Mouse (Mus musculus) hindbrain, embryonic 13.5 days (tissue): ENCODE data around the gene Fam168a. TPM values are rescaled to one million over a fixed set of nuclear protein-coding genes. Genes with fewer than 3 reads are reported as not detected.

Experiments used
- ATAC-seq: fragments of 200-750 bp; cut with Nextera tagmentation; 2 replicates; pipeline ENCODE4 v1.8.0; 2017; ENCODE audit warnings: moderate TSS enrichment; ENCODE audit not compliant: low FRiP score
- H3K27ac ChIP-seq: fragments of 300-500 bp; sonication (generic); 2 replicates; pipeline ENCODE4 v1.5.1; 2015; ENCODE audit warnings: inconsistent platforms, mild to moderate bottlenecking, moderate library complexity
- H3K27me3 ChIP-seq: fragments of 300-500 bp; sonication (generic); 2 replicates; pipeline ENCODE4 v1.6.1; 2015; ENCODE audit warnings: mild to moderate bottlenecking, inconsistent platforms
- H3K36me3 ChIP-seq: fragments of 300-500 bp; sonication (generic); 2 replicates; pipeline ENCODE4 v1.6.1; 2015; ENCODE audit warnings: mild to moderate bottlenecking, inconsistent platforms
- H3K4me1 ChIP-seq: fragments of 300-500 bp; sonication (generic); replicated peaks from 2 replicates; pipeline ENCODE4 v1.6.1; 2015; ENCODE audit warnings: inconsistent platforms
- H3K4me2 ChIP-seq: fragments of 300-500 bp; sonication (generic); 2 replicates; pipeline ENCODE4 v1.6.1; 2015; ENCODE audit warnings: inconsistent platforms, mild to moderate bottlenecking, moderate library complexity
- H3K4me3 ChIP-seq: fragments of 300-500 bp; sonication (generic); 2 replicates; pipeline ENCODE4 v1.5.1; 2015; ENCODE audit warnings: mild to moderate bottlenecking, inconsistent platforms
- H3K9ac ChIP-seq: fragments of 300-500 bp; sonication (generic); 2 replicates; pipeline ENCODE4 v1.6.1; 2015; ENCODE audit warnings: mild to moderate bottlenecking, inconsistent platforms
- H3K9me3 ChIP-seq: fragments of 300-500 bp; sonication (generic); 2 replicates; pipeline ENCODE4 v1.6.1; 2016; ENCODE audit warnings: inconsistent platforms
- WGBS: fragments of 180-500 bp; shearing (Covaris S2); methylation state at CpG from one replicate; pipeline ENCODE4 v1.1.7; 2015; 5-methylcytosine and 5-hydroxymethylcytosine counted together
- polyA plus RNA-seq: library from polyadenylated mRNA; unstranded; fragments of >200 nt; fragmentation: Nextera tagmentation; extraction: Ambion mirVana; gene quantifications from 2 replicates; pipeline ENCODE4 v1.2.1, GENCODE M21; 2015

The Fam168a gene
- polyA plus RNA-seq, 1 experiment from 2014 or later = 93.8 TPM

DNA sequence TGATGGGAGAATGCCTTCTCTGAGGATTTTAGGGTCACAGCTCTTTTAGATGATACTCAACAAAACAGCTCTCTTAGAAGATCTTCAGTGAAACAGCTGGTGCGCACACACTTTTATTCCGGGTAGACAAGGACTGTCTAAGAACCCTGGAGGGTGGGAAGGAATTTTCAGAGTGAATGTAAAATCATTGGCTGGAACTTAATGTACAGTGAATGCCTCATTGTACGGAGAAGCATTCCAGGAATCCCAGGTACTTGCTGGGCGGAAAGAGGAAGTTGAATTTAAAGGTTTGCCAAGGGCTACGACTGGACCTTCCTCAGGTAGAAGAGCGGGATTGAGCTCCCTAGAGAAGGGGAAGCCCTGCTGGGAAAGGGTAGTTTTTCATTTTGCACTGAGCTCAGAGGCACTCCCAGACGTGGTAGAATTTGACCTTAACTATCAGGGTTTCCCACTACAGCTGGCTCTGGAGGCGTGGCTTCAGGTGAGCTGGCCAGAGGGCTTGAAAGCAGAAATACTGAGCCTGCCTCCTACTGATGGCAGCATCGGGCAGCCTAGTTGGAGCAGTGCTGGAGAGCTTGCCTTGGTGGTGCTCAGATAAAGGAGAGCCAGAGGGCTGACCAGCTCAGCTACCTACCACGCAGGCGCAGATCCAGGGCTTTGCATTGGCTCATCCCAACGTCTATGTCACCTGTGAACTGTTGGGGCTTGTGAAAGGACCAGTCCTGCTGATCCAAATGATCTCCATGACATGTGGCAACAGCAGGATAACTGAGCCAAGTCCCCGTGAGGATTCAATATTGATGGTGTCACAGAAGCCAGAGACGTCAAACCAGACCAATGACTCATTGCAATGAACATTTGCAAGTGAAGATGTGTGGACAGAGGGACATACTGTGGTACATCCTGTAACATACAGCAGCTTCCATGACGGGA lies 27.2 kb upstream of the Fam168a start:
- ATAC-seq = no peak
- 74% methylated on average over 15 of the region's 15 CpGs for WGBS

DNA sequence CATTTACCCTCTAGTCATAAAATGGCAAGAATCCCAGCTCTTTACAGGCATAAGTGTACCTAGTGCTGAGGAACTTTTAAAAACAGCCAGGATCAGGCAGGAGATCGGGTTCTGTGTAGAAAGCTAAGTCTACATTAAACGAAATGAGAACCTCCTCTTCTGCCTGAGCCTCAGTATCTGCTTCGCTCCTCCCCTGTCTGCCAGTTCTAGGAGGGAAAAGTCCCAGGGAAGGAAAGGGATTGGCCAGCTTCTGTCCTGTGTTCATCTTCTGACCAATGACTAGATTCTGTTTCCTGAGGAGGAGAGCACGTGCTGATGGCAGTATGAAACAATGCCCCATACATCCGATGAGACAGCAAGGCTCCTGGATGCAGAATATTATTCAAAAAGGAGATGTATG lies 25.3 kb upstream of the Fam168a start:
- Histone ChIP-seq H3K27ac (no peak overlapping the region), H3K27me3 (no peaks in the 10 kb centered on the region), H3K4me2 (no peak overlapping the region), H3K9ac (no peak overlapping the region), H3K4me3 (no peak overlapping the region), H3K4me1 (0 out of 2 replicates have a peak, but pooled peaks cover 3% of the 10 kb centered on the region), H3K9me3 (no peaks in the 10 kb centered on the region), H3K36me3 (no peaks in the 10 kb centered on the region)
- ATAC-seq = no peak
- WGBS = 55% methylated on average over 5 of the region's 5 CpGs

More for the DNA sequence above, 27.2 kb upstream of the Fam168a start:
- Histone ChIP-seq H3K27me3 (no peaks in the 10 kb centered on the region), H3K9ac (no peak overlapping the region), H3K9me3 (no peaks in the 10 kb centered on the region), H3K4me1 (0 out of 2 replicates have a peak, but pooled peaks cover 3% of the 10 kb centered on the region), H3K4me2 (no peak overlapping the region), H3K4me3 (no peak overlapping the region), H3K36me3 (no peaks in the 10 kb centered on the region), H3K27ac (no peak overlapping the region)

DNA sequence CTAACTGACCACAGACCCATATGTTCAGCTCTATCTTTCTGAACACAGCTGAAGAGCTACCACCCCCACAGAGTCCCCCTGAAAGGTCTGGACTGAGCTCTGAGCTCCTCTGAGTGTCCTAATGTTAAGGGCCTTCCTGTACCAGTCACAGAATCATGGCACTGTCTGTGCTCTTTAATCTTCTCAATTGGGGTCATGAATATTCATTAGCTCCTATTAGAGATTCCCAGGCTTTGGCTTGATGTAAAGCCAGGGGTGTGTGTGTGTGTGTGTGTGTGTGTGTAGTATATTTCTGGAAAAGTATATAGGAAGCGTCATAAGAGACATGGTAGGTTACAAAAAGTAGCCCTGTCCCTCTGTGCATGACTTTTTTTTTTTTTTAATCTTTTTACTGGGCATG lies 23.2 kb upstream of the Fam168a start:
- whole genome bisulfite sequencing = 91% methylated on average over 1 of the region's 1 CpGs
- no peak overlapping the region for H3K4me3 ChIP-seq
- no peak overlapping the region for H3K27ac ChIP-seq
- H3K27me3 ChIP-seq = no peaks in the 10 kb centered on the region
- no peak overlapping the region for H3K9ac ChIP-seq
- H3K36me3 ChIP-seq = no peaks in the 10 kb centered on the region
- no peaks in the 10 kb centered on the region for H3K9me3 ChIP-seq
- ATAC-seq = no peak
- 0 out of 2 replicates have a peak, but pooled peaks cover 3% of the 10 kb centered on the region for H3K4me1 ChIP-seq
- no peak overlapping the region for H3K4me2 ChIP-seq

DNA sequence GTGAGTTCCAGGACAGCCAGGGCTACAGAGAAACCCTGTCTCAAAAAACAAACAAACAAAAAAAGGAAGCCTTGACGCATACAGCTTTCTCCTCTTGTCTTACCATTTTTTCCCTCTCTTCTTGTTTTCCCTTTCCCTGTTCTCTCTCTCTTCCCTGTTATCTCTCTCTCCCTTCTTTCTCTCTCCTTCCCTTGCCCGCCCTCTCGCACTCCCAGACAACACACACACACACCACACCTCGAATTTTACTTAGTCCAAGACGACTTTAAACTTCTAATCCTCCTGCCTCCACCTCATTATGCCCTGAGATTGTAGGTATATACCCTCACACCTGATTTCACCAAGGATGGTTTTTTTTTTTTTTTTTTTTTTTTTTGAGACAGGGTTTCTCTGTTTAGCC lies 22.4 kb upstream of the Fam168a start:
- Histone ChIP-seq H3K9me3 (no peaks in the 10 kb centered on the region), H3K4me2 (no peak overlapping the region), H3K27me3 (no peaks in the 10 kb centered on the region), H3K4me1 (0 out of 2 replicates have a peak, but pooled peaks cover 3% of the 10 kb centered on the region), H3K36me3 (no peaks in the 10 kb centered on the region), H3K9ac (no peak overlapping the region), H3K4me3 (no peak overlapping the region), H3K27ac (no peak overlapping the region)
- no peak for ATAC-seq
- WGBS = 76% methylated on average over 5 of the region's 5 CpGs

DNA sequence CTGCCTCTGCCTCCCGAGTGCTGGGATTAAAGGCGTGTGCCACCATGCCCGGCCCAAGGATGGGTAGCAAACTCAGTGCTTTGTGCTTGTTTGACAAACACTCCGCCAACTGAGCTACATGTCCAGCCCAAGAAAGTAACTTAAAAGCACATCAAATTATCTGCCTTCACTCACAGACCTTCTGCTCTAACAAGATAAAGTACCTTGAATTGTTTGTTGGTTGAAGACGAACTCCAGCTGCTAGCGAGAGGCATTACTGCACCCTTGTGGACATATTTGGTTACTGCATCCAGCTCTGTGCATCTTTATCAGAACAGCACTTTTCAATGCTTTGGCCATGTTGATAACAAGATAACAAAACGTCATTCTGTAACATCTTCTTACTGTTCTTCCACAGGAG lies 21.9 kb upstream of the Fam168a start:
- no peak overlapping the region for H3K27ac ChIP-seq
- H3K4me2 ChIP-seq = no peak overlapping the region
- ATAC-seq = no peak
- 55% methylated on average over 7 of the region's 7 CpGs for WGBS
- H3K36me3 ChIP-seq = no peaks in the 10 kb centered on the region
- H3K9ac ChIP-seq = no peak overlapping the region
- no peak overlapping the region for H3K4me3 ChIP-seq
- 0 out of 2 replicates have a peak, but pooled peaks cover 3% of the 10 kb centered on the region for H3K4me1 ChIP-seq
- no peaks in the 10 kb centered on the region for H3K27me3 ChIP-seq
- no peaks in the 10 kb centered on the region for H3K9me3 ChIP-seq

DNA sequence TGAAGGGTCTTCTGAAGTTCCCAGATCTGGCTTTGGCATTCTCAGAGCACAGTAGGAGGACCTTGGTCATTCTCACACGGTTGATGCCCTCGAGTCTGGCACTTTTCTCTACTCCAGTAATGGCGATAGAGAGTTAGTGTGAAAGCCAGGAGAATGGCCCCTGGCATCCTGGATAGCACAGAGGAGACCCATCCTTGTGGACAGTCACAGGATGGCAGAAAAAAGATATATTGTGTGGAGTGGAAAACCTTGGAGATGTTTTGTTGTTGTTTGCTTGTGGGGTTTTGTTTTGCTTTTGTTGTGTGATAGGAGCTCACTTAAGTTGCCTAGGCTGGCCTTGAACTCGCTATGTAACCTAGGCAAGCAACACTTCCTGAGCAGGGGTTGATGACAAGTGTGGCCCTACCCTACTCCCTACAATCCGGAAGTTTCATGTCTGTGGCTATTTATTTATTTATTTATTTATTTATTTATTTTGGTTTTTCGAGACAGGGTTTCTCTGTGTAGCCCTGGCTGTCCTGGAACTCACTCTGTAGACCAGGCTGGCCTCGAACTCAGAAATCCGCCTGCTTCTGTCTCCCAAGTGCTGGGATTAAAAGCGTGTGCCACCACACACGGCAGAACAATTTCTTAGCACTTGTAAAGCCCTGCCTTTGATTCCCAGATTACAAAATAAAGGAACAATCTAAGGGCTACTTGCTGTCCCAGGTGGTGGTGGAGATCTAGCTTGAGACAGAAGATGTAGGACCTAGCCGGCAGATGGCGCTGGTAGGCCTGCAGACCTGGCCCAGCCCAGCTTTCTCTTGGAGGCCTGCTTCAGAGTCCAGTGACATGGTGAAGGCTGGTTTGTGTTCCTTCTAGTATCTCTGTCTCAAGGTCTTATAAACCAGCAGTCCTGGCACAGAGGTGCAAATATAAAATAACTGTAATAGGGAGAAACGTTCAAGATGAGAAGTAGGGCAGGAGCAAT lies 21.1 kb upstream of the Fam168a start:
- H3K4me1 ChIP-seq = 0 out of 2 replicates have a peak, but pooled peaks cover 3% of the 10 kb centered on the region
- ATAC-seq = peak; percentile 76; the same call in 1 of the 2 replicates
- H3K9me3 ChIP-seq = no peaks in the 10 kb centered on the region
- no peaks in the 10 kb centered on the region for H3K27me3 ChIP-seq
- H3K4me2 ChIP-seq = no peak overlapping the region
- H3K9ac ChIP-seq = no peak overlapping the region
- H3K36me3 ChIP-seq = no peaks in the 10 kb centered on the region
- no peak overlapping the region for H3K4me3 ChIP-seq
- 42% methylated on average over 13 of the region's 13 CpGs for WGBS
- no peak overlapping the region for H3K27ac ChIP-seq

DNA sequence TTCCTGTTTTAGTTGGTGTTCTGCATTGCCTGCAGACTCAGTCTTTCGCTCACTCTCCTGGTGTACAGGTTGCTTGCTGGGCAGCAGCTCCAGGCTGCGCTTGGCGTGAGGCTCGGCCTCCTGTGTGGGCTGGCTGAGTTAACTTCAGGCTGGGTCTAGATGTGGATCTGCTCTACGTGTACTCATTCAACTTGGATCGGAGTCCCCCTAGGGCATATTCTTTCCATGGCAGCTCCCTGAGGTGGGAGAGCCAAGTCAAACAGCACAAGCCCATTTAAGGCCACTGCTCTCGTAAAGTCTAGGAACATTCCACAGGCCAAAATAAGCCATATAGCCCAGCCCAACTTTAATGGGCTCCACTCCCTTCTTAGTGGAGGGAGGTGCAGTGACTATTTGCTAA lies 18.0 kb upstream of the Fam168a start:
- Histone ChIP-seq H3K4me3 (no peak overlapping the region), H3K36me3 (no peaks in the 10 kb centered on the region), H3K4me2 (no peak overlapping the region), H3K27ac (no peak overlapping the region), H3K4me1 (no peaks in the 10 kb centered on the region), H3K9ac (no peak overlapping the region), H3K27me3 (no peaks in the 10 kb centered on the region), H3K9me3 (no peaks in the 10 kb centered on the region)
- no peak for ATAC-seq
- 89% methylated on average over 7 of the region's 7 CpGs for WGBS

DNA sequence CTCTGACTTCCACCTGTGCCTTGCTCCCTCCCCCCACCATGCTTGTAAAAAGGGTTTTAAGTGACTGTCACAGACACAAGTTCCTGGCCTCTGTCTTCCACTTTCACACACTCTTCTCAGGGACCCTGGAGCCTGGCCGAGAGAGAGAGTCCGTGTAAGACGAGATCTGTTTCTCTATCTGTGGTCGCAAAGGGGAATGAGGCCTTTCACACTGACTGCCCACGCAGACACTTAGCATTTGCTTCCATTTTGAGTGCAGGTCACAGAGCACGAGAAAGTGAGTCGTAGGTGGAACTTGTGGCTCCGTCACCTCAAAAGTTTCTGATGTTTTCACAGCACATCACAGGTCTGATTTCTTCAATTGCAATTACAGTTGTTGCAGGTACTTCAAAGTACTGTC lies 13.2 kb upstream of the Fam168a start:
- no peaks in the 10 kb centered on the region for H3K36me3 ChIP-seq
- H3K4me1 ChIP-seq = no peaks in the 10 kb centered on the region
- ATAC-seq = no peak
- no peaks in the 10 kb centered on the region for H3K9me3 ChIP-seq
- no peak overlapping the region for H3K4me3 ChIP-seq
- H3K9ac ChIP-seq = no peak overlapping the region
- H3K4me2 ChIP-seq = no peak overlapping the region
- no peak overlapping the region for H3K27ac ChIP-seq
- WGBS = 81% methylated on average over 8 of the region's 8 CpGs
- no peaks in the 10 kb centered on the region for H3K27me3 ChIP-seq

DNA sequence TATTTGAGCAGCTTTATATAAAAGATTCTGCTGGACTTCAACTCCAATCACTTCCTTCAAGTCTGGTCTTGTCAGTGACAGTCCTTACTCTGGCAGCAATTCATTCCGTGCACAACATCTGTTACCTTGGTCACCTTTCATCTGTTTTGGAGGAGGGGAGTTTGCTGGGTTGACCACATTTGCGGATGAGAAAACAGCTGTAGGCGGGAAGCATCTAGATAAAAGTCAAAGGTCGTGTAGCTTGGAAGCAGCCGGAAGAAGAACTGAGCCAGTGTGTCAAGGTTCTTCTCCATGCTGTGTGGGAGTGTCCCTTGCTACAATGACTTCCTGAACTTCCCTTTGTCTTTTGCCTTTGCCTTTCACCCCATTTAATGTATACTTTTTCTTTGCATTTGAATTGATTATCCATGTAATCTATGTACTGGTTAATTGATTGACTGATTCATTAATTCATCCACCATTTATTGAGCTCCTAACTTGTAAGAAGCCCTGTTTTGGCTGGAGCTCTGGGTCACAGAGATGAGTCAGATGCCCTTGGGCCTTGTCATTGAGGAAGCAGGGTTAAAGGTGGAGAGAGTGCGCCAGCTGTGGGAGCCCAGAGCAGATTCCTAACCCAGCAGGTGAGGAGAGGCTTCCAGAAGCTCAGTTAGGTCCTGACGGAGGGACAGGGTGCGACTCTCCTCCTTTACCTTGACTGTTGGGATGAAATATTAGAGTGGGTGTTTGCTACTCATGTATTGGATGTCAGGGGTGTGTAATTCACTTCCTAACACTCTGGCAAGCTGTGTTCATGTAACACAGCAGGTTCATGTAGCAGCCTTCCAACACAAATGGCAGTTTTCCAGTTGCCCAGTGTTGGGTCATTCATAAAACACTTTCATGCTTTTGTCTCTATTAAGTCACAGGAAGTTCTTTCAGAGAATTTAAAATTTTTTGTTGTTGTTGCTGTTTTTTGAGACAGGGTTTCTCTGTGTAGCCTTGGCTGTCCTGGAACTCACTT lies 6.4 kb upstream of the Fam168a start:
- Histone ChIP-seq H3K27me3 (no peaks in the 10 kb centered on the region), H3K4me1 (no peaks in the 10 kb centered on the region), H3K4me3 (no peak overlapping the region), H3K9me3 (no peaks in the 10 kb centered on the region), H3K27ac (no peak overlapping the region), H3K36me3 (no peaks in the 10 kb centered on the region), H3K4me2 (no peak overlapping the region), H3K9ac (no peak overlapping the region)
- no peak for ATAC-seq
- 45% methylated on average over 8 of the region's 8 CpGs for WGBS

DNA sequence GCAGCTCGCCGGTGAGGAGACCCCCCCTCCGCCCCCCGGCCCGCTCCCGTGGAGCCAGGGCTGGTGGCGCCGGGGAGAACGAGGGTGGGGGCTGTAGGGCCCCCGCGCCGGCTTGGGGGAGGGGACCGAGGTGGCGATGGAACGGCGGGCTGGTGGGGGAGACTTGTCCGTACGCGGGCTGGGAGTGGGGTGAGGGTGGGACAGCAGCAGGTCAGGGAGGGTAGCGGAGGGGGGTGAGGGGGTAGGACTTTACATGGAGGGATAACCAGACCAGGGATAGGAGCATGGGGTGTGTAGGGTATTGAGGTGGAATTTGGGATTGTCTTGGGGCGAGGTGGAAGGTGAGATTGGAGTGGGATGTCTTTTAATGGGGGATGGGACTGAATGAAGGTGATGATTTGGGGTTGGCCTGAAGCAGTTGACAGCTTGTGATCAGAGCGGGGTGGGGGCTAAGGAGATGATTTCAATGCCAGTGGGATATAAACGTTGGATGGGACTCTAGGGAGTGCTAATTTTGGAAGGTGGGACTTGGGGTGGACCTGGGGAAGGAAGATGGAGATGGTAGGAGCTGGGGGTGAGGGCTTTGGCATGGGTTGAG lies 547 bp downstream of the Fam168a start:
- H3K4me2 ChIP-seq = peak overlapping the region; percentile 76
- peak overlapping the region; percentile 81 for H3K4me3 ChIP-seq
- peak overlapping the region; percentile 94 for H3K9ac ChIP-seq
- H3K36me3 ChIP-seq = no peaks in the 10 kb centered on the region
- peak; percentile 73 for ATAC-seq
- WGBS = under 1% methylated on average over 23 of the region's 23 CpGs
- peaks cover 26% of the 10 kb centered on the region for H3K4me1 ChIP-seq
- peak overlapping the region; percentile 100 for H3K27ac ChIP-seq
- H3K27me3 ChIP-seq = no peaks in the 10 kb centered on the region
- no peaks in the 10 kb centered on the region for H3K9me3 ChIP-seq

DNA sequence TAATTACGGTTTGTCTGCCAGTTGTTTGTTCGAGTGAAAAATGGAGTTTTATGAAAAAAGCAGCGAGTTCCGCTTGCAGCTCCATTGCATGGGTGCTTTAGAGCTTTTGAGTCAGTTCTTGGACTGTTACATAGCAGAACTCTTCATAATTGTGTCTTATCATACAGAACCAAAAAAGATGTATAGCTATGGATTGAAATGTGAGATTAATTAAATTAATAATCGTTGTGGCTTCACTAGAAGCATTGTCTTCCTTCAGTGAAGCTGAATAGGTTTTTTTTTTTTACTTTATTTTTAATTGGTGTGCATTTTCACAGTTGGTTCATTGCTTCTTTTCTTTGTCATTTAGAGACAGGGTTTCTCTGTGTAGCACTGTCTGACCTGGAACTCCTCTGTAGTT lies 12.3 kb downstream of the Fam168a start:
- Histone ChIP-seq H3K4me1 (peaks cover 24% of the 10 kb centered on the region), H3K27ac (no peak overlapping the region), H3K4me3 (no peak overlapping the region), H3K9ac (no peak overlapping the region), H3K36me3 (no peaks in the 10 kb centered on the region), H3K4me2 (no peak overlapping the region), H3K27me3 (no peaks in the 10 kb centered on the region), H3K9me3 (no peaks in the 10 kb centered on the region)
- no peak for ATAC-seq
- 78% methylated on average over 5 of the region's 5 CpGs for WGBS
